Mouse (Mus musculus): ENCODE measurements around the gene Mon2.

DNA sequence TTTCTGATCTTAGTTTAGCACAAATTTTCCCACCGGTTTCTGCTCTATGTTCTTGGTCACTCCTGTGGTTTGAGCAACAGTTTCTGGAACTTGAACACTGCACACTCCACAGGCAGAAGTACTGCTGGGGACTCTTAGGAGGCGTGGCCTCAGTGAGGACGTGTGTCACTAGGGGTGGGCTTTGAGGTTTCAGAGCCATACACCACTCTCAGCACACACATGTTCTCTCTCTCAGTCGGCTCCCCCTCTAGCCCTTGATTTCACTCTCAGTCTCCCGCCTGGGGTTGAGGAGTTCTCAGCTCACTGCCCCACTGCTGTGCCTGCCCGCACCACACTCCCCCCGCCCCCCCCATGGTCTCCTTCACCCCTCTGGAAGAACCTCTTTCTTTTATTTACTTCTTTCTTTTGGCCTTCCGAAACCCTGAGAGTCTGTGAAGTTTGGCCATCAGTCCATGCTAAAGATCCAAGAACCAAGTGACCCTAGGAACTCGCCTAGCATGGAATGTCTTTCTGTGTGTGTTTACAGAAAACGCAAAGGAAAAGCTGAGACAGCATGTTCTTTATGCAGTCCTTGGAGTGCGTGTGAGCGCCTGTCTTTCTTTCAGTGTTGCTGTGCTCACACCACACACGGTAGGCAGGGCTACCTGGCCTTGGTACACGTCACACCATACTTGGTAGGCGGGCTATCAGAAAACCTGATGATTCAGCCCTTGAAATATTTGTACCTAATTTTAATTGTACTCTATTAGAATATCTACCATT, 71.6 kb downstream of the Mon2 start:
- TF ChIP-seq POLR2A (IDR thresholded peaks at IDR 0.05; ENCODE audit: borderline replicate concordance, extremely low read depth, insufficient read depth, insufficient read length, poor library complexity, severe bottlenecking) (no peak), CTCF (IDR thresholded peaks at IDR 0.05; ENCODE audit: borderline replicate concordance, extremely low read depth, insufficient read depth, insufficient read length) (no peak)

All from brain, embryonic 14.5 days (tissue).